Mouse (Mus musculus) small intestine, adult 10 weeks (tissue): ENCODE data around the gene Prr14. TPM values are rescaled to one million over a fixed set of nuclear protein-coding genes. Genes with fewer than 3 reads are reported as not detected.

ENCODE experiments used
- polyA plus RNA-seq: library from polyadenylated mRNA; stranded (reverse); fragments of 350-450 nt; fragmentation: Illumina TruSeq; extraction: RNeasy Lipid Tissue Mini Kit (QIAGEN cat#74804); gene quantifications from one replicate; pipeline ENCODE4 v1.2.3, GENCODE M21; 2014; ENCODE audit warnings: low replicate concordance

The Prr14 gene
- polyA plus RNA-seq, result 29.5 TPM

GRCm38 (mm10) chr7:127459311-127459710 lies at the start of gene Prr14:
Gene Prr14, plus strand, starts transcription at chr7:127459611.

GRCm38 (mm10) chr7:127421388-127422191 lies 37.8 kb upstream of the Prr14 start, which contains the start of gene Zfp688:
Gene Zfp688, minus strand, starts transcription at chr7:127422068.

DNA sequence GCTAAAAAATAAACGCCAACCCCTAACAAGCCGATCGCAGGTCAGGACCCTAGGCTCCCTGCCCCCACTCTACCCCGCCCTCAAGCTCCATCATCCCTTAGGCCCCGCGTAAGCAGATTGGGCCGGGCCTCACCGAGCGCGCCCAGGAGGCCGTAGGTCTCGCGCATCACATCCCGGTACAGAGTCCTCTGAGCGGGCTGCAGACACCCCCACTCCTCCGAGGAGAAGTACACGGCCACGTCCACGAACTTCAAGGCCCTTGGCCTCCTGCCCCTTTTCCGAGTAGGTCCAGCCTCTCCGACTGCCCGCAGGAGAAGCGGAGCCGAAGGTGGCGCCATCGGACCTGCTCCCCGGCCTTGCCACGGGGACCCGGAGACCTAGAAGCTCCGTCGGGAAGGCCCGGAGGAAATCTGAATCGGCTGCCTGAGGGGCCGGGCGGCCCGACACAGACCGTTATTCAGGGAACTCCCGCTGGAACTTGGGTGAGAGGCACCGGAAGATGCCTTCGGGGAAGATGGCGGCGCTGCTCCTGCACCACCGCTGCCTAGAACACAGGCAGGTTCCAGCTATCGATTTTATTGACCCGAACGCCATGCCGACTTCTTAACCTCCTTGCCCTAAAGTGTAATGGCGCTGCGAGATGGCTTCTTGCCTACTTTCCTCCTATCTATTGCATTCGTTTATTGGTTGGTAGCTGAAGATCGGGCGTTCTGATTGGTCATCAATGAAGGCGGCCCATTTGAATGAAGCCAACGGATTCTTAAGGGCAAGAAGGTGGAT lies 10.7 kb upstream of the Prr14 start, which contains the start of gene Zfp689:
Gene Zfp689, minus strand, starts transcription at position 638 of the 780 bp plus-strand sequence.

DNA sequence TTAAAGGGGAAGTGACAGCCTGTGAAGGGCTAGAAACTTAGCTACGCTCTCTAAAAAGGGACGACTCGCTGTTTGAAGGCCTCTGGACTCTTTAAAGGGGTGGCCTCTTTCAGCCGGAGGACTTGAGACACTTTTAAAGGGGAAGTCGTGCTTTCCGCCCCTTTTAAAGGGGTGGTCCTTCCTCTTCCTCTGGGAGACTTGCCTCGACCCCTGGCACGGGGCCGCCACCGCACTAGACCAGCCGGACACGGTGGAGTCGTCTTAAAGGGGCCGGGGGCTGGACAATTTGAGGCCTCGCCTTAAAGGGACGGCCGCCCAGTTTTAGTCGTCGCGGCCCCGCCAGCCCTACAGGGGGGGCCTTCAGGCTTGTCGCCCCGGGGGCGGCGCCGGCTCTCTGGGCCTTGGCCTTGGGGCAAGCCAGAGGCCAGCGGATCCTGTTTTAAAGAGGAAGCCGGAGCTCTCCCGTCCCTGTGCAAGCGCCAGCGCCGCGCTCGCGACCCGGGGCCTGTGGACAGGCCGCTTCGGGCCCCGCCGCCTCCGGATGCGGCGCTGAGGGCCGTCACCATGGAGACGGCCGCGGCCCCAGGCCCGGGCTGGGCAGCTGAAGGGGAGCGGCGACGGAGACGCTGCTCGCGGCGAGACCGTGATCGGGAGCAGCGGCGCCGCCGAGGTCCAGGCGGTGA lies 19.4 kb downstream of the Prr14 start, which contains the start of gene Fbrs:
Gene Fbrs, plus strand, starts transcription at position 565 of the 683 bp plus-strand sequence.

GRCm38 (mm10) chr7:127511808-127512230 lies 52.4 kb downstream of the Prr14 start, which contains the start of gene Srcap:
Gene Srcap, plus strand, starts transcription at chr7:127511983.

DNA sequence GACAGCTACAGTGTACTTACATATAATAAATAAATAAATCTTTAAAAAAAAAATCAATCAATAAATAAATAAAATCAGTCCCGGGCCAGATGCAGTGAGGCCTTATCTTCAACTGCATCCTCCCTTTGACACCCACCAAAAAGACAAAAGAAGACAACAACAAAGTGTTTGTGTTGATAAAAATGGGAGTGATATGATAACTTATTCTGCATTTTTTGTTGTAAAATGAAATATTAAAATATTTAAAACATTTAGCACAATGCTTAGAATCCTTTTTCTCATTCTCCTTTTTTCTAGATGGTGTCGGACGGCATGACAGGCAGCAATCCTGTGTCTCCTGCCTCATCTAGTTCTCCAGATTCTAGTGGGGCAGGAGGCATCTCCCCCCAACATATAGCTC lies 59.9 kb downstream of the Prr14 start, which contains the start of gene Gm42715:
Gene Gm42715, plus strand, starts transcription at position 301 of the 400 bp plus-strand sequence.

Other genes starting within 250 kb of the Prr14 start
- gene Zfp553, start 226.6 kb upstream of the Prr14 start, polyA plus RNA-seq, result 0.63 TPM
- gene Sept1, start 226.5 kb upstream of the Prr14 start, polyA plus RNA-seq, result 1.5 TPM
- not detected for gene Zfp771, start 215.3 kb upstream of the Prr14 start, polyA plus RNA-seq
- gene Dctpp1, start 198.9 kb upstream of the Prr14 start, polyA plus RNA-seq, result 0.78 TPM
- 171 TPM for gene Sephs2, start 185.6 kb upstream of the Prr14 start, polyA plus RNA-seq
- 1.3 TPM for gene Itgal, start 163.4 kb upstream of the Prr14 start, polyA plus RNA-seq
- gene Zfp768, start 114.0 kb upstream of the Prr14 start, polyA plus RNA-seq, result 2.2 TPM
- 5.3 TPM for gene Zfp747, start 83.6 kb upstream of the Prr14 start, polyA plus RNA-seq
- gene 9130019O22Rik, start 72.4 kb upstream of the Prr14 start, polyA plus RNA-seq, result 2.9 TPM
- 1.2 TPM for gene E430018J23Rik, start 66.0 kb upstream of the Prr14 start, polyA plus RNA-seq
- gene Zfp764, start 52.8 kb upstream of the Prr14 start, polyA plus RNA-seq, result 3.5 TPM
- 2.5 TPM for gene Zfp688, start 37.5 kb upstream of the Prr14 start, polyA plus RNA-seq
- gene Zfp689, start 10.5 kb upstream of the Prr14 start, polyA plus RNA-seq, result 0.97 TPM
- 5.9 TPM for gene Fbrs, start 19.6 kb downstream of the Prr14 start, polyA plus RNA-seq
- gene Srcap, start 52.4 kb downstream of the Prr14 start, polyA plus RNA-seq, result 4.5 TPM
- 5.1 TPM for gene Gm42715, start 60.0 kb downstream of the Prr14 start, polyA plus RNA-seq
- not detected for gene Tmem265, start 101.8 kb downstream of the Prr14 start, polyA plus RNA-seq
- gene Phkg2, start 113.7 kb downstream of the Prr14 start, polyA plus RNA-seq, result 18.3 TPM
- not detected for gene Ccdc189, start 129.0 kb downstream of the Prr14 start, polyA plus RNA-seq
- 0.82 TPM for gene Rnf40, start 129.2 kb downstream of the Prr14 start, polyA plus RNA-seq
- 4.8 TPM for gene Zfp629, start 156.2 kb downstream of the Prr14 start, polyA plus RNA-seq
- gene Bcl7c, start 249.3 kb downstream of the Prr14 start, polyA plus RNA-seq, result 1.2 TPM